Comparison of ENCODE assay signal across 25 mouse cellular contexts in the genomic region with DNA sequence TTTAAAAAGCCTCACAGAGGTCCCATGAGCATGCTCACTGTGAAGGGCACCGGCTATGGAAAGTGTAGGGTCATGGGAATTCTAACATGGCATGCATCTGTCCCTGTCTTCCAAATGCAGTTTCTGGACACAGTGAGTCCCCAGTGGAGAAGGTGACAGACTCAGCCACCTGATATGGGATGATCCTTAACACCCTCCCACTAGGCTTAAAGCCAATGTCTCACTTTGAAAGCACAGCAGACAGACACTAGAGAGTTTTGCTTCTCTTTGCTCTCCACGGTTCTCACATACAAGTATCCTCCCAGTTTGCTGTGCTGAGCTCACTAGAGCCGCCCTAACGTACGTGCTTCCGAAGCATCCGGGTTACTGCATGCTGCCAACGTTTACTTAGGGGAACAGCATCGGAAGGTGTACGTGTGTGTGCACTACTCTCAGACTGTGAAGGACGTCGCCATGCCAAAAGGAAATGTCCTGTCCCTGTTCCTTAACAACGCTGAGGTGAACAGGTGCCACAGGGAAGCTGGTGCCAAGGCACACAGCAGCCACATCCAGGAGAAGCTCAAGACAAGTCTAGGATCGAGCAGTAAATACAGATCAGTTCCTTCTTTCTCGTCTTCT. TPM values are rescaled to one million over a fixed set of nuclear protein-coding genes. Genes with fewer than 3 reads are reported as not detected.
A peak's percentile ranks its signal among the peaks of the same experiment; 100 is the strongest.
DNase-seq lines count a peak whose midpoint lies in the region; ATAC-seq and TF ChIP-seq lines count a peak whose summit lies in the region.
"Had no signal": no experiment of that assay in that cellular context is flagged by ENCODE, and none has a peak within 500 bp of the region (broad histone marks: within the 10 kb centered on the region; RNA-seq: fewer than 3 reads in every experiment).

No protein-coding gene starts in this region.

- WGBS in heart, embryonic 14.5 days = 86% methylated on average over 15 of the region's 15 CpGs
- 94% methylated on average over 15 of the region's 15 CpGs for WGBS in limb, embryonic 10.5 days

- no peak for ATAC-seq in heart, embryonic 14.5 days (ENCODE audit: insufficient number of reproducible peaks, insufficient read depth, low FRiP score, low read depth)
- ATAC-seq: forebrain, embryonic 13.5 days; hindbrain, postnatal 0 days; intestine, embryonic 16.5 days; midbrain, embryonic 16.5 days; Patski had no signal

- H3K4me1 ChIP-seq in heart, embryonic 14.5 days (ENCODE audit: control insufficient read depth in 2 of 2, insufficient read depth in 2 of 2, low read length in 2 of 2) = peaks cover 5 to 34% of the 10 kb centered on the region in 2 experiments
- H3K4me1 ChIP-seq in limb, embryonic 10.5 days = no peaks in the 10 kb centered on the region; the same call in 1 of the 2 replicates
- H3K4me1 ChIP-seq: stomach, embryonic 15.5 days had no signal

- H3K4me3 ChIP-seq in heart, embryonic 14.5 days (ENCODE audit: control insufficient read depth in 1 of 2, insufficient read depth in 1 of 2, low read depth in 1 of 2, low read length in 2 of 2) = no peak overlapping the region
- H3K4me3 ChIP-seq in myocyte = no peak overlapping the region
- no peak overlapping the region for H3K4me3 ChIP-seq in limb, embryonic 10.5 days
- H3K4me3 ChIP-seq: forebrain, embryonic 13.5 days; limb, embryonic 12.5 days; midbrain, embryonic 10.5 days; stomach, embryonic 15.5 days had no signal

- no peak for TF ChIP-seq POLR2A in myocyte (IDR thresholded peaks at IDR 0.05; ENCODE audit: insufficient read length, low read depth)

- peaks cover 11% of the 10 kb centered on the region for H3K79me2 ChIP-seq in myocyte (ENCODE audit: control insufficient read depth, insufficient read depth)

- H3K9ac ChIP-seq in heart, embryonic 14.5 days (ENCODE audit: low read length) = 0 out of 2 replicates have a peak overlapping the region, but pooled peaks have one; percentile 8
- H3K9ac ChIP-seq: forebrain, embryonic 13.5 days; limb, embryonic 12.5 days; liver, embryonic 14.5 days; stomach, embryonic 15.5 days had no signal

- no peaks in the 10 kb centered on the region for H3K9me3 ChIP-seq in heart, embryonic 14.5 days (ENCODE audit: control insufficient read depth, low read length)
- no peaks in the 10 kb centered on the region for H3K9me3 ChIP-seq in limb, embryonic 10.5 days (replicated peaks)
- H3K9me3 ChIP-seq: forebrain, embryonic 13.5 days; limb, embryonic 12.5 days; midbrain, embryonic 10.5 days; stomach, embryonic 15.5 days had no signal

- H3K4me2 ChIP-seq in heart, embryonic 14.5 days (ENCODE audit: low read length) = no peak overlapping the region
- H3K4me2 ChIP-seq in myocyte (ENCODE audit: low read depth) = no peak overlapping the region
- H3K4me2 ChIP-seq: forebrain, embryonic 13.5 days; heart, embryonic 11.5 days; limb, embryonic 12.5 days; stomach, embryonic 15.5 days had no signal

- no peak for DNase-seq in heart, adult 11 months
- peak; percentile 16 to 68 for DNase-seq in kidney, postnatal 25 days
- DNase-seq in kidney, adult 8-10 months = no peak
- DNase-seq in lung, postnatal 10 days = peak; percentile 24
- DNase-seq in limb, embryonic 10.5 days (ENCODE audit: low spot score) = no peak
- DNase-seq: adrenal gland, postnatal 36 days; B cell, adult 2 months; cerebellum, adult 9-10 months; thymus, adult 2 months; thymus, postnatal 4 days had no signal

- H3K36me3 ChIP-seq in heart, embryonic 14.5 days (ENCODE audit: control insufficient read depth, insufficient read depth, low read length) = peaks cover 92% of the 10 kb centered on the region
- peaks cover 60% of the 10 kb centered on the region for H3K36me3 ChIP-seq in myocyte (ENCODE audit: control insufficient read depth, insufficient read depth)
- H3K36me3 ChIP-seq in limb, embryonic 10.5 days = peaks cover 22% of the 10 kb centered on the region
- H3K36me3 ChIP-seq: G1E had no signal

- H3ac ChIP-seq in myocyte (ENCODE audit: control insufficient read depth, insufficient read length) = no peak overlapping the region

- H3K27me3 ChIP-seq in heart, embryonic 14.5 days (ENCODE audit: control insufficient read depth, insufficient read depth, low read length) = no peaks in the 10 kb centered on the region
- H3K27me3 ChIP-seq in myocyte (ENCODE audit: control insufficient read depth, insufficient read depth, insufficient read length) = no peaks in the 10 kb centered on the region
- H3K27me3 ChIP-seq in limb, embryonic 10.5 days (ENCODE audit: low read depth, poor library complexity, severe bottlenecking) = no peaks in the 10 kb centered on the region
- H3K27me3 ChIP-seq: CH12.LX; forebrain, embryonic 13.5 days; limb, embryonic 12.5 days; Patski; stomach, embryonic 15.5 days had no signal

- peak overlapping the region; percentile 28 to 37; a peak in 3 of 4 replicates for H3K27ac ChIP-seq in heart, embryonic 14.5 days (replicated peaks in 1 of 2; ENCODE audit: control insufficient read depth in 1 of 2, insufficient read depth in 1 of 2, low read depth in 2 of 2, low read length in 2 of 2)
- H3K27ac ChIP-seq in limb, embryonic 10.5 days = no peak overlapping the region
- H3K27ac ChIP-seq: forebrain, embryonic 13.5 days; hindbrain, postnatal 0 days; limb, embryonic 12.5 days; liver, embryonic 14.5 days; macrophage; midbrain, embryonic 10.5 days; stomach, embryonic 15.5 days had no signal

TF ChIP-seq in myocyte, 11 proteins besides CTCF, POLR2A, EP300 and RAD21:
- TF ChIP-seq POLR2AphosphoS2 (IDR thresholded peaks at IDR 0.05; ENCODE audit: insufficient read length, low read depth) (peak; percentile 46), USF1 (IDR thresholded peaks at IDR 0.05; ENCODE audit: low read depth) (no peak)
TF ChIP-seq in myocyte: peak in this region for 1.

RNA-seq across cellular contexts. Expression of gene Rbm44, which starts 41.4 kb away (rescaled TPM):
- 3.3 and 3.7 TPM in 2 replicates for polyA plus RNA-seq in heart, embryonic 14.5 days (2014; fragmentation: Nextera tagmentation; extraction: Ambion mirVana)
- polyA plus RNA-seq in myocyte (2012; fragmentation: generic; extraction: Trizol) = not detected
- polyA plus RNA-seq in limb, embryonic 10.5 days (2016; fragmentation: Nextera tagmentation; extraction: Ambion mirVana) = 0.53 and 0.68 TPM in 2 replicates
- polyA plus RNA-seq: G1E had no signal

Comparison
In these comparisons a context has a peak if more than half of its experiments do, and no peak if none do; other contexts are left out.
1. DNase-seq: peak in kidney, postnatal 25 days (2 of 2) and lung, postnatal 10 days (single experiment); none in heart, adult 11 months (single experiment), kidney, adult 8-10 months (0 of 2) and limb, embryonic 10.5 days (single experiment).